Mouse (Mus musculus) cerebellum, adult 9-10 months (tissue): ENCODE measurements at regions not wholly inside any gene's neighbourhood (a gene's known extent, or its start where the extent isn't known, plus 50 kb on each side); places are given as distances from the start of the nearest gene placed in this dataset.
A peak's percentile ranks its signal among the peaks of the same experiment; 100 is the strongest.

Source experiments
- DNase-seq: peaks from one replicate; pipeline ENCODE4 v3.0.0; 2022

GRCm38 (mm10) chr8:38723254-38723653, 1729.8 kb downstream of the AI429214 start:
- no peak for DNase-seq

- DNase-seq = no peak
These were observed 1731.9 kb downstream of the AI429214 start for GRCm38 (mm10) chr8:38725257-38725656.

- no peak for DNase-seq
These were observed 1753.7 kb downstream of the AI429214 start for GRCm38 (mm10) chr8:38747134-38747533.

- DNase-seq = no peak
These were observed 1773.3 kb downstream of the AI429214 start for GRCm38 (mm10) chr8:38766626-38767226.

- no peak for DNase-seq
These were observed 1819.1 kb downstream of the AI429214 start for GRCm38 (mm10) chr8:38812482-38812881.

- DNase-seq = peak; percentile 14
These were observed 1824.8 kb downstream of the AI429214 start for GRCm38 (mm10) chr8:38818163-38818562.

GRCm38 (mm10) chr8:38861436-38861835, 1813.4 kb upstream of the Adam24 start:
- DNase-seq = no peak

- no peak for DNase-seq
These were observed 1807.5 kb upstream of the Adam24 start for GRCm38 (mm10) chr8:38867370-38867769.
